Comparison of ENCODE assay signal across 15 mouse cellular contexts in genomic region chr10:118596206-118596605, GRCm38 (mm10).
A peak's percentile ranks its signal among the peaks of the same experiment; 100 is the strongest.
DNase-seq lines count a peak whose midpoint lies in the region; ATAC-seq and TF ChIP-seq lines count a peak whose summit lies in the region.
"Had no signal": no experiment of that assay in that cellular context is flagged by ENCODE, and none has a peak within 500 bp of the region (broad histone marks: within the 10 kb centered on the region; RNA-seq: fewer than 3 reads in every experiment).

No protein-coding gene starts in this region.

- H3K27me3 ChIP-seq in liver, adult 2 months (ENCODE audit: control insufficient read depth, insufficient read depth, low read length), result no peaks in the 10 kb centered on the region
- H3K27me3 ChIP-seq in liver, embryonic 11.5 days (replicated peaks; ENCODE audit: control insufficient read depth, insufficient read depth, low read length), result no peaks in the 10 kb centered on the region
- H3K27me3 ChIP-seq in heart, embryonic 15.5 days, result no peaks in the 10 kb centered on the region
- H3K27me3 ChIP-seq: limb, embryonic 12.5 days had no signal

- intact Hi-C loops in gastrocnemius, postnatal 36 days (cut with DNase I), result loop anchor here (10.0 kb wide), 1 partner anchor 119 kb away; no protein-coding TSS in a partner anchor

- WGBS in liver, adult 2 months, result 54% methylated on average over 8 of the region's 8 CpGs
- 46% methylated on average over 8 of the region's 8 CpGs for WGBS in liver, embryonic 11.5 days
- 19% methylated on average over 8 of the region's 8 CpGs for WGBS in heart, embryonic 15.5 days

- no peak overlapping the region for H3K4me2 ChIP-seq in liver, embryonic 11.5 days
- H3K4me2 ChIP-seq in heart, embryonic 15.5 days, result peak overlapping the region; percentile 28
- H3K4me2 ChIP-seq: limb, embryonic 12.5 days had no signal

- H3K4me1 ChIP-seq in liver, adult 2 months (ENCODE audit: control insufficient read depth, insufficient read depth, low read length), result no peaks in the 10 kb centered on the region; the same call in 1 of the 2 replicates
- peaks cover 7% of the 10 kb centered on the region; the same call in 1 of the 2 replicates for H3K4me1 ChIP-seq in liver, embryonic 11.5 days (replicated peaks; ENCODE audit: control insufficient read depth, insufficient read depth, low read length)
- H3K4me1 ChIP-seq in heart, embryonic 15.5 days (replicated peaks), result peaks cover 12% of the 10 kb centered on the region

- H3K9me3 ChIP-seq in liver, embryonic 11.5 days (ENCODE audit: control insufficient read depth, low read length), result no peaks in the 10 kb centered on the region
- no peaks in the 10 kb centered on the region for H3K9me3 ChIP-seq in heart, embryonic 15.5 days (replicated peaks)
- H3K9me3 ChIP-seq: embryonic facial prominence, embryonic 10.5 days; limb, embryonic 12.5 days had no signal

- H3K36me3 ChIP-seq in liver, adult 2 months (ENCODE audit: control insufficient read depth, insufficient read depth, low read length), result no peaks in the 10 kb centered on the region
- no peaks in the 10 kb centered on the region for H3K36me3 ChIP-seq in liver, embryonic 11.5 days (ENCODE audit: control insufficient read depth, insufficient read depth, low read length)
- no peaks in the 10 kb centered on the region for H3K36me3 ChIP-seq in heart, embryonic 15.5 days
- H3K36me3 ChIP-seq: embryonic facial prominence, embryonic 10.5 days; limb, embryonic 12.5 days had no signal

- H3K27ac ChIP-seq in liver, adult 2 months (replicated peaks; ENCODE audit: insufficient read depth, low read depth, low read length), result no peak overlapping the region
- H3K27ac ChIP-seq in liver, embryonic 11.5 days (ENCODE audit: low read depth, low read length), result no peak overlapping the region
- H3K27ac ChIP-seq in heart, embryonic 15.5 days, result peak overlapping the region; percentile 43
- H3K27ac ChIP-seq: embryonic facial prominence, embryonic 10.5 days; limb, embryonic 12.5 days had no signal

- no peak for TF ChIP-seq POLR2A in liver, adult 2 months (IDR thresholded peaks at IDR 0.05; ENCODE audit: extremely low read depth, insufficient read depth, low read length)

- DNase-seq in liver, adult 2 months (ENCODE audit: extremely low read depth, low read depth, low spot score), result peak; percentile 10
- no peak for DNase-seq in liver, embryonic 11.5 days (ENCODE audit: low spot score)
- DNase-seq in ES-CJ7 (ENCODE audit: low read depth, low spot score) (peak; percentile 6), ZHBTc4 (ENCODE audit: low read depth, low spot score) (peak; percentile 3)
- no peak for DNase-seq in gastrocnemius, postnatal 36 days
- DNase-seq in layer of hippocampus, adult 9-11 months, result no peak
- DNase-seq: cerebellum, adult 9-11 months; layer of hippocampus, postnatal 36 days; liver, postnatal 0 days; right cerebral cortex, postnatal 14 days had no signal

- TF ChIP-seq CTCF in liver, adult 2 months (IDR thresholded peaks at IDR 0.05; ENCODE audit: low read depth, low read length), result no peak

- no peak overlapping the region for H3K4me3 ChIP-seq in liver, adult 2 months (ENCODE audit: insufficient read depth, low read depth, low read length)
- H3K4me3 ChIP-seq in liver, embryonic 11.5 days (ENCODE audit: low read depth, low read length), result no peak overlapping the region
- no peak overlapping the region for H3K4me3 ChIP-seq in heart, embryonic 15.5 days
- H3K4me3 ChIP-seq: embryonic facial prominence, embryonic 10.5 days; limb, embryonic 12.5 days; megakaryocyte, embryonic 14.5 days had no signal

- H3K9ac ChIP-seq in liver, adult 2 months (ENCODE audit: low read depth, low read length), result no peak overlapping the region
- H3K9ac ChIP-seq in liver, embryonic 11.5 days (ENCODE audit: low read depth, low read length), result no peak overlapping the region
- no peak overlapping the region for H3K9ac ChIP-seq in heart, embryonic 15.5 days
- H3K9ac ChIP-seq: limb, embryonic 12.5 days; liver, postnatal 0 days had no signal

- H3K79me2 ChIP-seq in liver, adult 2 months (ENCODE audit: control insufficient read depth, insufficient read depth, low read length), result no peaks in the 10 kb centered on the region

- no peak for ATAC-seq in liver, embryonic 11.5 days (replicated peaks; ENCODE audit: low FRiP score)
- ATAC-seq in heart, embryonic 15.5 days (replicated peaks; ENCODE audit: insufficient number of reproducible peaks, insufficient read depth, low FRiP score, low read depth), result no peak; the same call in 1 of the 2 replicates
- ATAC-seq: CD4-positive, CD25-positive, alpha-beta regulatory T cell, adult 4 months; liver, postnatal 0 days had no signal

Comparison
In these comparisons a context has a peak if more than half of its experiments do, and no peak if none do; other contexts are left out.
1. DNase-seq: peak in liver, adult 2 months (single experiment), ES-CJ7 (single experiment) and ZHBTc4 (single experiment); none in liver, embryonic 11.5 days (single experiment), gastrocnemius, postnatal 36 days (0 of 2) and layer of hippocampus, adult 9-11 months (single experiment).